Mouse (Mus musculus) hindbrain, embryonic 14.5 days (tissue): ENCODE measurements around the gene Pla2g6. TPM values are rescaled to one million over a fixed set of nuclear protein-coding genes. Genes with fewer than 3 reads are reported as not detected.

Experiments used
- ATAC-seq: fragments of 200-750 bp; cut with Nextera tagmentation; 2 replicates; pipeline ENCODE4 v1.8.0; 2017; ENCODE audit warnings: moderate number of reproducible peaks, mild to moderate bottlenecking, moderate TSS enrichment, moderate library complexity; ENCODE audit not compliant: low FRiP score
- DNase-seq: peaks from one replicate; pipeline ENCODE4 v3.0.0-alpha.2; 2015; ENCODE audit warnings: low spot score
- H3K27ac ChIP-seq: fragments of 300-500 bp; sonication (generic); 2 replicates; pipeline ENCODE4 v1.5.1; 2014; ENCODE audit warnings: mild to moderate bottlenecking, moderate library complexity
- H3K27me3 ChIP-seq: fragments of 300-500 bp; sonication (generic); 2 replicates; pipeline ENCODE4 v1.6.1; 2014; ENCODE audit warnings: mild to moderate bottlenecking, low read length, mixed read lengths; ENCODE audit not compliant: control insufficient read depth, insufficient read depth
- H3K36me3 ChIP-seq: fragments of 300-500 bp; sonication (generic); replicated peaks from 2 replicates; pipeline ENCODE4 v1.6.1; 2014; ENCODE audit not compliant: control insufficient read depth, insufficient read depth
- H3K4me1 ChIP-seq: fragments of 300-500 bp; sonication (generic); replicated peaks from 2 replicates; pipeline ENCODE4 v1.6.1; 2014; ENCODE audit warnings: antibody characterized with exemption, low read length, mixed read lengths; ENCODE audit not compliant: control insufficient read depth, insufficient read depth
- H3K4me2 ChIP-seq: fragments of 300-500 bp; sonication (generic); replicated peaks from 2 replicates; pipeline ENCODE4 v1.6.1; 2014; ENCODE audit warnings: mild to moderate bottlenecking, moderate library complexity
- H3K4me3 ChIP-seq: fragments of 300-500 bp; sonication (generic); replicated peaks from 2 replicates; pipeline ENCODE4 v1.5.1; 2014; ENCODE audit warnings: mild to moderate bottlenecking, low read length
- H3K9ac ChIP-seq: fragments of 300-500 bp; sonication (generic); 2 replicates; pipeline ENCODE4 v1.6.1; 2014
- H3K9me3 ChIP-seq: fragments of 300-500 bp; sonication (generic); 2 replicates; pipeline ENCODE4 v1.6.1; 2016; ENCODE audit warnings: low read length; ENCODE audit not compliant: control insufficient read depth
- WGBS: fragments of 180-500 bp; shearing (Covaris S2); extraction: QIAGEN DNeasy Blood & Tissue Kit; methylation state at CpG from one replicate; pipeline ENCODE4 v1.1.7; 2014; 5-methylcytosine and 5-hydroxymethylcytosine counted together
- polyA plus RNA-seq: library from polyadenylated mRNA; unstranded; fragments of >200 nt; fragmentation: Nextera tagmentation; extraction: Ambion mirVana; gene quantifications from 2 replicates; pipeline ENCODE4 v1.2.1, GENCODE M21; 2014

The Pla2g6 gene
- polyA plus RNA-seq, 1 experiment from 2014 or later = 22.9 TPM

DNA sequence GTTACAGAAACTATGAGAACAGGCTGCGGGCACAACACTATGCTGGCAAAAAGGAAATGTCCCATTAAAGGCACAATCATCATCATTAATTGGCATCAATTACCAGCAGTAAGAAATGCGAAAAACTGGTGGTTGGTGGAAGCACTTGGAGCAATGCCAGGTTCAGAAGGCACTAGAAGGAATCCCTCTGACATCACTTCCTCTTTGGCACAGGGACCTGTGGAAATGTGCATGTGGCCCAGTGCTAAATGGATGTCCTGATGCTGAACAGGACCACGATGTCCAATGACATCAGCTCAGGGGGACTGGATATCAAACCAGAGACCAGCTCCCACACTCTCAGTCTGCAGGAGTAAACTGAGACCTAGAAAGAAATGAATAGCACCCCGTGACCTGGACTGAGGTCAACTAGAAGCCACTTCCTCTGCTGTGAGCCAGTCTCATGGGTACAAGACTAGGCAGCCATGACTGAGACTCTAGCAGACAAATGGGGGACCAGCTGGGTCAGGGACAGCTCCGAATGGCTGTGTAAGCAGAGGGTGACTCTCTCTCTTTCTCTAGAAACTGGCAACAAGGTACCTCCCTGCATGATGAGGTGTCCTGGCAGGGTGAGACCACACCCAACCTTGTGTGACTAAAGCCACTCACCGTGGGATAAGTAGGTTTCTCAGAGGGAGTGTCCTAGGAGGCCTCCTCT, 14.6 kb upstream of the Pla2g6 start:
- no peak overlapping the region for H3K4me2 ChIP-seq

DNA sequence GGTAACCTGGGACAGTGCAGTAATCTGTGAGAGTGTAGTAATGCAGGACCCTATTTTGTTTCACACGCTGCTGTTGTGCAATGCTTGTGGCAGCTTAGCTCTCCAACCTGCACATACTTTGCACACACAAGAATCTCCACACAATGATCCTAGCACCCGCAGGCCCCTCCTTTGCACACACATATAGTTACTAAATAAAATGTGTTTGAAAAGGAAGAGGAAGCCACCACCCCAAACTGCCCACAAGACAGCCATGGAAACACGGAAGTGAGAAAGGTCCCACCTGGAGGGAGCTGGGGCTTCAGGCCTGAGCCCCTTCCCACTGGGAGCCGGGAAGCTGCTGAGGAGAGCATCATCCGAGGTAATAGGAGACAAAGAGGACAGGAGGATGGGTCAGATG, 10.8 kb upstream of the Pla2g6 start:
- DNase-seq (no peak), ATAC-seq (no peak)
- WGBS = 72% methylated on average over 5 of the region's 5 CpGs

More for the DNA sequence above, 14.6 kb upstream of the Pla2g6 start:
- Histone ChIP-seq H3K9ac (no peak overlapping the region), H3K4me3 (no peak overlapping the region), H3K36me3 (no peaks in the 10 kb centered on the region), H3K27me3 (no peaks in the 10 kb centered on the region), H3K9me3 (no peaks in the 10 kb centered on the region), H3K27ac (no peak overlapping the region), H3K4me1 (no peaks in the 10 kb centered on the region)
- DNase-seq = no peak
- 87% methylated on average over 6 of the region's 6 CpGs for whole genome bisulfite sequencing
- no peak for ATAC-seq

DNA sequence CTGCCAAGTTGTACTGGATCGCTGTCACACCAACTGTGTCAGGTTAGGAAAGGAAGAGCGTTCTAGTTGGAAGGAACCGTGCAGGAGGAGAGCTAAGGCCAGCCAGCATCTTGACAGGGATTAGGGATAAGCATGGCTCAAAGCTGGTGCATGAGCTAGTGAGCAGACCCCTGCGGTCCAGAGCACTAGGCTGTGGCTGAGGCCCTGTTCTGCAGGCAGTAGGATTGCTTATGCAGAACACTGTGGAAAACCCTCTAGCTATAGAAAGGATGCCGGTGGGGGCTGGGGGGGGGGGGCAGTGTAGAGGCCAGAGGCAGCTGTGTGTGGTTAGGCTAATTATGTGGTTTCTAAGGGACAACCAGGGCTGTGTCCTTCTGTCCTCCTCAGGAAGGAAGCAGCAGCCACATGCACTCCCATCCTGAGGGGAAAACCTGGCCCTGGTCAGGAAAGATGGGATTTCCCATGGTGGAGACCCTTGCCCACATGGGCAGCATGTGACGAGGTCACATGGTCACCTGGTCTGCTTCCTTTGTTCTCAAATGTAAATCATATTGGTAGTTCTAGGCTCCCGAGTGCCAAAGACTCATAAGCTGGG, 7.0 kb upstream of the Pla2g6 start:
- Histone ChIP-seq H3K9ac (no peak overlapping the region), H3K27ac (no peak overlapping the region), H3K27me3 (no peaks in the 10 kb centered on the region), H3K4me1 (no peaks in the 10 kb centered on the region), H3K4me3 (no peak overlapping the region), H3K36me3 (no peaks in the 10 kb centered on the region), H3K9me3 (no peaks in the 10 kb centered on the region), H3K4me2 (no peak overlapping the region)
- ATAC-seq (no peak), DNase-seq (no peak)
- WGBS = 54% methylated on average over 7 of the region's 7 CpGs

More for the DNA sequence above, 10.8 kb upstream of the Pla2g6 start:
- no peak overlapping the region for H3K27ac ChIP-seq
- no peaks in the 10 kb centered on the region for H3K36me3 ChIP-seq
- no peak overlapping the region for H3K4me2 ChIP-seq
- no peaks in the 10 kb centered on the region for H3K27me3 ChIP-seq
- H3K9me3 ChIP-seq = no peaks in the 10 kb centered on the region
- no peak overlapping the region for H3K9ac ChIP-seq
- H3K4me1 ChIP-seq = no peaks in the 10 kb centered on the region
- no peak overlapping the region for H3K4me3 ChIP-seq

DNA sequence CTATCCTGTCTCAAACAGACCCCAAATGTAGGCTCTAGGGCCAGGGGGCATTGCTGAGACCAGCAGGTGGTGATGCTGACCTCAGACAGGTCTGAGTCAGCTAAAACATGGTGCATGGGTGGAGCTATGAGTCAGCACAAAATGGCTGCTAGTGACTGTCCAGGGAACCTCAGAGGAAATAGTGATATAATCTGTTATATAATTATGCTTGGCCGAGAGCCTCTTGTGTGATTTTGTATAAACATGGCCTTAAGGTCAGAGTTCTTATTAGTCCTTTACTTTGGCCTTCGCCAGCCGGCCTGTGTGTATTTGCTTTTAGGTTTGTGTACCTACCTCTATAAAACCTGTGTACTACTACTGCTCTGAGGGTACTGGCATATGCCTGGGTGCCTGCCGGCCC, 5.2 kb upstream of the Pla2g6 start:
- 75% methylated on average over 4 of the region's 4 CpGs for WGBS
- no peak overlapping the region for H3K4me2 ChIP-seq
- H3K27me3 ChIP-seq = no peaks in the 10 kb centered on the region
- no peak overlapping the region for H3K27ac ChIP-seq
- no peaks in the 10 kb centered on the region for H3K4me1 ChIP-seq
- no peaks in the 10 kb centered on the region for H3K9me3 ChIP-seq
- no peak for DNase-seq
- ATAC-seq = no peak
- no peak overlapping the region for H3K4me3 ChIP-seq
- H3K9ac ChIP-seq = no peak overlapping the region
- no peaks in the 10 kb centered on the region for H3K36me3 ChIP-seq

DNA sequence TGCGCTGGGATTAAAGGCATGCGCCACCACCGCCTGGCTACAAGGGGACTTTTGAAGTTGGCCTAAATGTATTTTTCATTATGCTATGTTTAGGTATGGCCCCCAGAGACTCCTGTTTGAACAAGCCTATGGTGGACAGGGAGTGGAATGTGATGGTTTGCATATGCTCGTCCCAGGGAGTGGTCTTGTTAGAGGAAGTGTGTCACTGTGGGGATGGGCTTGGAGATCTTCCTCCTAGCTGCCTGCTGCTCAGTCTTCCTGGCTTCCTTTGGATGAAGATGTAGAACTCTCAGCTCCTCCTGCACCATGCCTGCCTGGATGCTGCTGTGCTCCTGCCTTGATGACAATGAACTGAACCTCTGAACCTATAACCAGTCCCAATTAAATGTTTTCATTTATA, 2.3 kb upstream of the Pla2g6 start:
- Histone ChIP-seq H3K27me3 (no peaks in the 10 kb centered on the region), H3K4me3 (no peak overlapping the region), H3K36me3 (no peaks in the 10 kb centered on the region), H3K9me3 (no peaks in the 10 kb centered on the region), H3K4me2 (no peak overlapping the region), H3K27ac (no peak overlapping the region), H3K4me1 (peaks cover 20% of the 10 kb centered on the region), H3K9ac (no peak overlapping the region)
- WGBS = 74% methylated on average over 4 of the region's 4 CpGs
- ATAC-seq (no peak), DNase-seq (no peak)

DNA sequence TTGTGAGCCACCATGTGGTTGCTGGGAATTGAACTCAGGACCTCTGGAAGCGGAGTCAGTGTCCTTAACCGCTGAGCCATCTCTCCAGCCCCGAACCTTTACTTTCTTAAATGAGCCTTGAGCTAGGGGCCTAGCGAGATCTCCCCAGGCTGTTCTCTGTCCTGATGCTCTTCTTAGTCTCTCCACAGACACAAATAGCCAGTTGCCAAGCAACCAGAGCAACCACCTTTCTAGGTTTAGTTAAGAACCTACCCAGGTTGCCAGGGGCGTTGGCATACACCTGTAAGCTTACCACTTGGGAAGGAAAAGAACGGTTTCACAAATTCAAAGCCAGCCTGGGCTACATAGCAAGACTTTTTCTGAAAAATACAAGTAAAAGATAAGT, 1.8 kb upstream of the Pla2g6 start:
- no peak for DNase-seq
- WGBS = 87% methylated on average over 6 of the region's 6 CpGs
- Histone ChIP-seq H3K27me3 (no peaks in the 10 kb centered on the region), H3K27ac (no peak overlapping the region), H3K4me3 (no peak overlapping the region), H3K9ac (no peak overlapping the region), H3K9me3 (no peaks in the 10 kb centered on the region), H3K4me2 (no peak overlapping the region), H3K36me3 (no peaks in the 10 kb centered on the region), H3K4me1 (peaks cover 21% of the 10 kb centered on the region)
- ATAC-seq = no peak

DNA sequence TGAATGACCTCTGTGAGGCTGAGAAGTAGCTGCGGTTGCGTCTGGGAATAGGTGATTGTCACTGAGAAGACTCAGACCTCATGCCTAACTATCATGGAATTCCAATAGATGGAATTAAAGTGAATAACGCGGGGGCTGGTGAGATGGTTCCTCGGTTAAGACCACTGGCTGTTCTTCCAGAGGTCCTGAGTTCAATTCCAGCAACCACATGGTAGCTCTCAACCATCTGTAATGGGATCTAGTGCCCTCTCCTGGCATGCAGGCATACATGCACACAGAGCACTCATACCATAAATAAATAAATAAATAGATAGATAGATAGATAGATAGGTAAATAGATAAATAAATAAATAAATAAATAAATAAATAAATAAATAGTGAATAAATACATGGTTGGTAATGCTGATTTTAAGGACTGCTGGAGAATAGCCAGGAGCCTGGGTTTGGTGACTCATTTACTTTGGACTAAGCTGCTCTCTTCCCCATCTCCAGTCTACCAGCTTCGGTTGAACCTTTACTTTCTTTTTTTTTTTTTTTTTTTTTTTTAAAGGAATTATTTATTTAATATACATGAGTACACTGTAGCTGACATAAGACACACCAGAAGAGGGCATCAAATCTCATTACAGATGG, 1.3 kb upstream of the Pla2g6 start:
- no peaks in the 10 kb centered on the region for H3K27me3 ChIP-seq
- WGBS = 95% methylated on average over 6 of the region's 6 CpGs
- peaks cover 21% of the 10 kb centered on the region for H3K4me1 ChIP-seq
- DNase-seq = no peak
- H3K9ac ChIP-seq = no peak overlapping the region
- no peak for ATAC-seq
- H3K4me2 ChIP-seq = no peak overlapping the region
- H3K4me3 ChIP-seq = no peak overlapping the region
- H3K36me3 ChIP-seq = no peaks in the 10 kb centered on the region
- no peaks in the 10 kb centered on the region for H3K9me3 ChIP-seq
- no peak overlapping the region for H3K27ac ChIP-seq

DNA sequence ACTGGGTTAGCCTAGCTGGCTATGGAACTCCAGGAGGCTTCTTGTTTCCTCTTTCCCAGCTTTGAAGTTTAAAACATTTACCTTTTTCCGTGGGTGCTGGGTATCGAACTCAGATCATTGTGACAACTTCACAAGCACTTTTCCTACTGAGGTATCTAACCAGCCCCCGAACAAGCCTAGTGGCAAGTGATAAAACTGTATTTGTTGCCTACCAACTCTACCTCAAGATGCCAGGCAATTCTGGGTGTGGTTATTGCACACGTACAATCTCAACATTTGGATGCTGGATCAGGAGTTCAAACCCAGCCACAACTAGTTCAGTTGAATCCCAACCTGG, 717 bp upstream of the Pla2g6 start:
- Histone ChIP-seq H3K27me3 (no peaks in the 10 kb centered on the region), H3K4me1 (peaks cover 23% of the 10 kb centered on the region), H3K9ac (no peak overlapping the region), H3K27ac (no peak overlapping the region), H3K9me3 (no peaks in the 10 kb centered on the region), H3K36me3 (no peaks in the 10 kb centered on the region), H3K4me3 (peak overlapping the region; percentile 51; the same call in 1 of the 2 replicates), H3K4me2 (peak overlapping the region; percentile 69)
- no peak for ATAC-seq
- whole genome bisulfite sequencing = 93% methylated on average over 4 of the region's 4 CpGs
- DNase-seq = no peak

DNA sequence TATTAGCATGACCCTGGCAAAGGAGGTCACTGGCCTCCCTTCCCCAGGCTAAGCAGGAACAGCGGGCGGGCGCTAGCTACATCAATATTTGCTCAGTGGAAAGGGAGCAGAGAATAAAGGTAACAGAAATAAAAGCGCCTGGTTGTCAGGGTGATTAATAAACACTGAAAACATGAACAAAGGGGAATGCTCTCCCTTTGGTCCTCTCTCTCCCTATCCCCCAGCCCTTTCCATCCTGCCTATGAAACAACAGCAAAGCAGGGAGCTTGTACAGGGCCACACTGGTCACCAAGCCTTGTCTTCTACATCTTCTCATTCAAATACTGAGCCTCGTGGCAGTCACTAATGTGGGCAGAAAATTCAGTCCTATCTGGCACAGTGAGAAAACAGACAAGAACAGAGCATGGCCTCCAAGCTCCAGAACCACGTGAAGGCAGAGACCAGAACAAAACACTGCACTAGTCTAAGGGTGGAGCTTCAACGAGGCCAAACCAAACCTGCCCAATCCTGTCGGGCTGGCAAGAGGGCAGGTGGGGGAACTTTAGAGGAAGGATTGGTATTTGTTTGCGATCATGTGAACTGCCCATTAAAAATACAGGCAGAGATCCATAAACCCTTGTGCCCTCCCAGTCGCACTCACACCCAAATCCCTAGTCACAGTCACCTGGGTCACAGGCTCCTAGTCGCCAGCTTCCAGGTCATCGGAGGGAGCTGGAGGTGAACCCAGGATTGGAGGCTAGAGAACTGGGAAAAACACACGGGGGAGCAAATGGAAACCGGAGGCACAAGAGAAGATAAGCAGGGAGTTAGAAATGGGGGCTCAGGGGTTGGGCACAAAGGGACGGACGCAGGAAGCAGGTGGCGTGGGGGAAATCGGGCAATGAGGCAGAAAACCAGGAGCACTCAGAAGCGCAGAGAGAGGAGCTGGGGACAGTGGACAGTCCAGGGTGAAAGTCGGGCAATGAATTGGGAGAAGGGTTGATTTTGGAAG, 924 bp downstream of the Pla2g6 start:
- H3K4me3 ChIP-seq = peak overlapping the region; percentile 51
- H3K9ac ChIP-seq = peak overlapping the region; percentile 69
- peak overlapping the region; percentile 93 for H3K27ac ChIP-seq
- 0 out of 2 replicates have a peak, but pooled peaks have one; percentile 31 for ATAC-seq
- peak; percentile 65 for DNase-seq
- peaks cover 30% of the 10 kb centered on the region for H3K4me1 ChIP-seq
- 4% methylated on average over 20 of the region's 20 CpGs for WGBS
- no peaks in the 10 kb centered on the region for H3K36me3 ChIP-seq
- H3K27me3 ChIP-seq = no peaks in the 10 kb centered on the region
- H3K9me3 ChIP-seq = no peaks in the 10 kb centered on the region
- H3K4me2 ChIP-seq = peak overlapping the region; percentile 69
